Mouse (Mus musculus): ENCODE data around the gene P2rx6. TPM values are rescaled to one million over a fixed set of nuclear protein-coding genes. Genes with fewer than 3 reads are reported as not detected.

Gene P2rx6
- polyA plus RNA-seq, 1 experiment from 2014 or later: 0.07 TPM

GRCm38 (mm10) chr16:17626269-17626555 is 64.5 kb downstream of the P2rx6 start:
- H3K36me3 ChIP-seq (ENCODE audit: control insufficient read depth, insufficient read depth, low read length): peaks cover 43% of the 10 kb centered on the region
- H3K27me3 ChIP-seq (replicated peaks; ENCODE audit: control insufficient read depth, insufficient read depth, low read length): no peaks in the 10 kb centered on the region
- no peak overlapping the region for H3K4me2 ChIP-seq
- no peaks in the 10 kb centered on the region for H3K4me1 ChIP-seq (replicated peaks; ENCODE audit: control insufficient read depth, insufficient read depth, low read length)
- no peak overlapping the region for H3K27ac ChIP-seq (ENCODE audit: low read depth, low read length)
- H3K9ac ChIP-seq (ENCODE audit: low read depth, low read length): no peak overlapping the region
- 93% methylated on average over 5 of the region's 5 CpGs for whole genome bisulfite sequencing
- H3K4me3 ChIP-seq (ENCODE audit: low read depth, low read length): no peak overlapping the region
- H3K9me3 ChIP-seq (ENCODE audit: control insufficient read depth, low read length): no peaks in the 10 kb centered on the region
- ATAC-seq (replicated peaks; ENCODE audit: low FRiP score) (no peak), DNase-seq (ENCODE audit: low spot score) (no peak)

Other genes starting within 250 kb of the P2rx6 start
- gene Serpind1, start 230.5 kb upstream of the P2rx6 start, polyA plus RNA-seq (2014; fragmentation: Nextera tagmentation; extraction: Ambion mirVana): 110 and 128 TPM in 2 replicates
- 7.2 and 8.7 TPM in 2 replicates for gene Snap29, start 155.9 kb upstream of the P2rx6 start, polyA plus RNA-seq (2014; fragmentation: Nextera tagmentation; extraction: Ambion mirVana)
- gene Pi4ka, start 155.6 kb upstream of the P2rx6 start, polyA plus RNA-seq (2014; fragmentation: Nextera tagmentation; extraction: Ambion mirVana): 29.7 and 30.4 TPM in 2 replicates
- 45.6 and 46.2 TPM in 2 replicates for gene Crkl, start 109.9 kb upstream of the P2rx6 start, polyA plus RNA-seq (2014; fragmentation: Nextera tagmentation; extraction: Ambion mirVana)
- 0.84 and 1.1 TPM in 2 replicates for gene Aifm3, start 72.3 kb upstream of the P2rx6 start, polyA plus RNA-seq (2014; fragmentation: Nextera tagmentation; extraction: Ambion mirVana)
- gene Lztr1, start 53.2 kb upstream of the P2rx6 start, polyA plus RNA-seq (2014; fragmentation: Nextera tagmentation; extraction: Ambion mirVana): 50.2 and 54.8 TPM in 2 replicates
- gene Thap7, start 30.7 kb upstream of the P2rx6 start, polyA plus RNA-seq (2014; fragmentation: Nextera tagmentation; extraction: Ambion mirVana): 45.1 and 46.5 TPM in 2 replicates
- gene Lrrc74b, start 638 bp upstream of the P2rx6 start, polyA plus RNA-seq (2014; fragmentation: Nextera tagmentation; extraction: Ambion mirVana): not detected in 2 replicates
- 2.0 and 2.1 TPM in 2 replicates for gene Slc7a4, start 21.3 kb downstream of the P2rx6 start, polyA plus RNA-seq (2014; fragmentation: Nextera tagmentation; extraction: Ambion mirVana)
- 53.4 and 60.5 TPM in 2 replicates for gene Smpd4, start 57.5 kb downstream of the P2rx6 start, polyA plus RNA-seq (2014; fragmentation: Nextera tagmentation; extraction: Ambion mirVana)
- gene Ccdc74a, start 84.6 kb downstream of the P2rx6 start, polyA plus RNA-seq (2014; fragmentation: Nextera tagmentation; extraction: Ambion mirVana): 3.9 and 4.5 TPM in 2 replicates
- gene Med15, start 171.0 kb downstream of the P2rx6 start, polyA plus RNA-seq (2014; fragmentation: Nextera tagmentation; extraction: Ambion mirVana): 44.8 and 46.7 TPM in 2 replicates
- 47.5 and 49.3 TPM in 2 replicates for gene Klhl22, start 197.7 kb downstream of the P2rx6 start, polyA plus RNA-seq (2014; fragmentation: Nextera tagmentation; extraction: Ambion mirVana)
- gene Scarf2, start 235.4 kb downstream of the P2rx6 start, polyA plus RNA-seq (2014; fragmentation: Nextera tagmentation; extraction: Ambion mirVana): 5.8 and 6.9 TPM in 2 replicates